Mouse (Mus musculus) liver, postnatal 0 days (tissue): Measurements from ENCODE around the gene Cntn2. TPM values are rescaled to one million over a fixed set of nuclear protein-coding genes. Genes with fewer than 3 reads are reported as not detected.
A peak's percentile ranks its signal among the peaks of the same experiment; 100 is the strongest.

Source experiments
- ATAC-seq: fragments of 200-750 bp; cut with Nextera tagmentation; 2 replicates; pipeline ENCODE4 v1.8.0; 2017; ENCODE audit warnings: mild to moderate bottlenecking, moderate library complexity
- DNase-seq: peaks from one replicate; pipeline ENCODE4 v3.0.0-alpha.2; 2016
- H3K27ac ChIP-seq: fragments of 300-500 bp; sonication (generic); 2 replicates; pipeline ENCODE4 v1.5.1; 2014; ENCODE audit warnings: antibody characterized with exemption, moderate library complexity, mild to moderate bottlenecking, low read depth
- H3K27me3 ChIP-seq: fragments of 300-500 bp; sonication (generic); 2 replicates; pipeline ENCODE4 v1.6.1; 2014; ENCODE audit warnings: low read length, control low read depth, mixed read lengths; ENCODE audit not compliant: insufficient read depth
- H3K36me3 ChIP-seq: fragments of 300-500 bp; sonication (generic); replicated peaks from 2 replicates; pipeline ENCODE4 v1.6.1; 2014; ENCODE audit warnings: mild to moderate bottlenecking, control low read depth, low read length, moderate library complexity, mixed read lengths; ENCODE audit not compliant: insufficient read depth
- H3K4me1 ChIP-seq: fragments of 300-500 bp; sonication (generic); 2 replicates; pipeline ENCODE4 v1.6.1; 2014; ENCODE audit warnings: antibody characterized with exemption, mild to moderate bottlenecking, control low read depth; ENCODE audit not compliant: insufficient read depth
- H3K4me2 ChIP-seq: fragments of 300-500 bp; sonication (generic); 2 replicates; pipeline ENCODE4 v1.6.1; 2014; ENCODE audit warnings: low read depth, mild to moderate bottlenecking, low read length, moderate library complexity, mixed read lengths
- H3K4me3 ChIP-seq: fragments of 300-500 bp; sonication (generic); 2 replicates; pipeline ENCODE4 v1.5.1; 2014; ENCODE audit warnings: low read depth, low read length
- H3K9ac ChIP-seq: fragments of 300-500 bp; sonication (generic); replicated peaks from 2 replicates; pipeline ENCODE4 v1.6.1; 2014; ENCODE audit warnings: mild to moderate bottlenecking, moderate library complexity
- H3K9me3 ChIP-seq: fragments of 300-500 bp; sonication (generic); 2 replicates; pipeline ENCODE4 v1.6.1; 2016; ENCODE audit warnings: mild to moderate bottlenecking, control low read depth, low read length, mixed read lengths
- CTCF ChIP-seq: sonication (generic); IDR thresholded peaks from 2 replicates; pipeline ENCODE4 v1.5.1; 2016; ENCODE audit warnings: antibody characterized with exemption, low read depth
- EP300 ChIP-seq: IDR thresholded peaks from 2 replicates; pipeline ENCODE4 v1.6.1; 2016; ENCODE audit warnings: antibody characterized with exemption, low read depth, mild to moderate bottlenecking
- WGBS: fragments of 180-500 bp; shearing (Covaris S2); extraction: QIAGEN DNeasy Blood & Tissue Kit; methylation state at CpG from one replicate; pipeline ENCODE4 v1.1.7; 2014; ENCODE audit not compliant: insufficient replicate concordance; 5-methylcytosine and 5-hydroxymethylcytosine counted together
- polyA plus RNA-seq: library from polyadenylated mRNA; unstranded; fragments of >200 nt; fragmentation: Nextera tagmentation; extraction: Ambion mirVana; gene quantifications from 2 replicates; pipeline ENCODE4 v1.2.1, GENCODE M21; 2015

Cntn2 gene
- polyA plus RNA-seq, 1 experiment from 2014 or later, result 0.20 TPM

DNA sequence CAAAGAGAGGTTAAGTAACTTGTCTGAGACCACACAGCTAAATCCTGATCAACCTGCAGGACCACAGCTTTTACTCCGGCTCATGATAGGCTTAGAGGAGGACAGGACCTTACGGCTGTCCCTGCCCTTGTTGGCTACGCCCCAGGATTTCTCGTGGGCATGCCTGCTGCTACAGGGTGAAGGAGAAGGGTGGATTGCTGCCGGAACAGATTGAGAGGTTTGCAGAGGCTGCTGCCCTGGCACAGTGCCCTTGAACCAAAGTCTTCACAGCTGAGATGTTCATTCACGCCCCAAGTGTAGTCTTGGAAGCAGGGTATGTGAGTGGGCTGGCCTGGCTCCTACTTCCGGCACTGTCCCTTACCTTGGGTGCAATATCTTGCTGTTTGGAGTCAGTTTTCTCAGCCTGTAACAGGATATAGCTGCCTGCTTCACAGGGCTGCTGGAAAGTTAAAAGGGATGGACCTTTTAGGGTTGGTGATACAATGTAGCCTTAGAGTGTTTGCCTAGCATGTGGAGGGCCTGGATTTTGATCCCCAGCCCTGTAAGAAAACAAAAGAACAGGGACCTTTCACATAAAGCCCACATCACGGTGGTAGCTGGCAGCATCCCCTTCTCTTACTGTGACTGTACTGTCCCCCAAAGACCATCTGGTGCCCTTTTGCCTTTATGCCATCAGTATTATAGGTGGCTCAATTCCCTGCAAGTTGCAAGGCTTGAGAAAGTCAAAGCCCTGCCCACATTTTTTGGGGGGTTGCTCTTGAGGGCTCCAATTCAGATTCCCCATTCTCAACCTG lies 18.0 kb upstream of the Cntn2 start:
- Histone ChIP-seq H3K27ac (no peak overlapping the region), H3K4me3 (no peak overlapping the region), H3K36me3 (no peaks in the 10 kb centered on the region), H3K9ac (no peak overlapping the region), H3K9me3 (no peaks in the 10 kb centered on the region), H3K4me2 (no peak overlapping the region), H3K27me3 (no peaks in the 10 kb centered on the region), H3K4me1 (0 out of 2 replicates have a peak, but pooled peaks cover 2% of the 10 kb centered on the region)
- DNase-seq (no peak), ATAC-seq (no peak)
- WGBS, result 69% methylated on average over 8 of the region's 8 CpGs
- no peak for TF ChIP-seq EP300
- TF ChIP-seq CTCF, result no peak

- Histone ChIP-seq H3K4me1 (0 out of 2 replicates have a peak, but pooled peaks cover 2% of the 10 kb centered on the region), H3K36me3 (no peaks in the 10 kb centered on the region), H3K27ac (no peak overlapping the region), H3K4me3 (no peak overlapping the region), H3K9ac (no peak overlapping the region), H3K27me3 (no peaks in the 10 kb centered on the region), H3K9me3 (no peaks in the 10 kb centered on the region), H3K4me2 (no peak overlapping the region)
- TF ChIP-seq EP300 (no peak), CTCF (no peak)
- WGBS, result 32% methylated on average over 6 of the region's 6 CpGs
- ATAC-seq (no peak), DNase-seq (no peak)
Observed at GRCm38 (mm10) chr1:132559045-132559444, 16.0 kb upstream of the Cntn2 start.

DNA sequence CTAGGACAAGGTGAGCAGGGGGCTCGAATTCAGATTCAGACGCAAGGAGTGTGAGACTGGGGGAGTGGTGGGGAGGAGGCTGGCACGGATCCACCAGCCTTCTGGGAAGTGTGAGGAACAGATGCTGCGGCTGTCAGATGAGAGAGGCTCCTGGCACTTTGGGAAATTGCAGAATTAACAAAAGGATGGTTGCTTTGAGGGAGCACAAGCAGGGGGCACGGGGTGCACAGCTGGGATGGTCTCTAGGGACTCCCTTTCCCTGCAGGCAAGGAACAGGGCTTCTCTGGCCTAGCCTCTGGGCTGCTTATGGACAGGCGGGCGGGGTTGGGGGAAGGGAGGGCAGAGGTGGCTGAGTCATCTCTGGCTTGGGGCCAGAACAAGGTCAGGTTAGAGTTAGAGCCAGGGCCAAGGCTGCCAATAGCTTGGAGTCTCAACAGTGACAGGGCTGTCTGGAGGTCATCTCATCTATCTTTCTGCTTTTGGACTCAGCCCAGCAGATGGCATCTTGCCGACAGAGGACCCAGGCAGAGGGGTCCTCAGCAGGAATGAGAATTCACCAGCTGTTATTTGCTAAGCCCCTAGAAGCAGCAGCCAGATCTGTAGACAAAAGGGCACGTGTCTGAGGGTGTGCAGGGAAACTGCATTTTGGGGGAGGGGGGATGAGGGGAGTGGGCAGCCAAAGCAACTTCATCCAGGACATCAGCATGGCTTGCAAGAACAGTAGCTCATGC lies 15.0 kb upstream of the Cntn2 start:
- H3K36me3 ChIP-seq, result no peaks in the 10 kb centered on the region
- no peaks in the 10 kb centered on the region for H3K27me3 ChIP-seq
- H3K4me2 ChIP-seq, result no peak overlapping the region
- no peak for TF ChIP-seq CTCF
- no peak for TF ChIP-seq EP300
- H3K9me3 ChIP-seq, result no peaks in the 10 kb centered on the region
- H3K9ac ChIP-seq, result no peak overlapping the region
- peak; percentile 78 for DNase-seq
- 24% methylated on average over 9 of the region's 9 CpGs for WGBS
- ATAC-seq, result peak; percentile 97
- H3K4me1 ChIP-seq, result 0 out of 2 replicates have a peak, but pooled peaks cover 2% of the 10 kb centered on the region
- H3K4me3 ChIP-seq, result no peak overlapping the region
- no peak overlapping the region for H3K27ac ChIP-seq

GRCm38 (mm10) chr1:132543789-132544188 lies 733 bp upstream of the Cntn2 start:
- Histone ChIP-seq H3K27me3 (peaks cover 48% of the 10 kb centered on the region), H3K9me3 (no peaks in the 10 kb centered on the region), H3K4me3 (no peak overlapping the region), H3K36me3 (no peaks in the 10 kb centered on the region), H3K4me2 (no peak overlapping the region), H3K27ac (no peak overlapping the region), H3K9ac (no peak overlapping the region), H3K4me1 (no peaks in the 10 kb centered on the region)
- DNase-seq (no peak), ATAC-seq (no peak)
- no peak for TF ChIP-seq CTCF
- 64% methylated on average over 8 of the region's 8 CpGs for WGBS

DNA sequence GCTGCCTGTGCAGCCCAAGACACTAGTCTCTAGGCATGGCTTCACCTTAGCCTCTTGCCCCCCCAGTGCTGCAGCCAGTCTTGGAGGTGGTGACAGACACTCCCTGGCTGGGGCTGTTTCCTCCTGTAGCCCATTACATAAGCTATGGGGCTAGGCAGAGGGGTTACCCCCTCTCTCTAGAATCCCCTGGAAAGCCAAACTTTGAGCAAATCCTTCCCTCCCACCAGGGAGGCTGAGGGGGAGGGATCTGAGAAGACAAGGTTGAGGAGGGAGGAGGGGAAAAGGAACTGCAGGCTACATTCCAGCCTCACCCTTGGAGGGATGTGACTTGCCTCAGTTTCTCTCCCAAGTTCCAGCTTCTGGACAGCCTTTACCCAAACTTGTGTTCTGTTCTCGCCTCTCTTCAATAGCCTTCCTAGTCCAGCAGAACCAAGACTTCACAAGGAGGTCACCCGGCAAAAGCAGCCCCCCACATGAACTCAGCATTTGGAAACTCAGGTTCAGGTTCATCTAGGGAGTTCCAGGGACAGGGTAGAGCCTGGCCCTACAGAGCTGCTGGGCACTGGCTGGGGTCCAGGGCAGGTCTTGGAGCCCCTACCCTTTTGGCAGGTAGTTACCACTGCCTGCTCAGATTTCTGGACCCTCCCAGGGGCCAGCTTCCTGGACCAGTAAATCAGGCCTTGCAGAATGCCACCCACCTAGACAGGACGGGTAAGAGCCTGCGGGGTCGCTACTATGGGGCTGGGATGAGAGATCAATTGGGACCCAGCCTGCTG lies 1.0 kb downstream of the Cntn2 start:
- Histone ChIP-seq H3K9me3 (no peaks in the 10 kb centered on the region), H3K27me3 (peaks cover 53% of the 10 kb centered on the region), H3K9ac (no peak overlapping the region), H3K4me1 (no peaks in the 10 kb centered on the region), H3K27ac (no peak overlapping the region), H3K4me3 (no peak overlapping the region), H3K4me2 (no peak overlapping the region), H3K36me3 (no peaks in the 10 kb centered on the region)
- WGBS, result 13% methylated on average over 5 of the region's 5 CpGs
- TF ChIP-seq CTCF, result no peak
- TF ChIP-seq EP300, result no peak
- ATAC-seq, result no peak
- DNase-seq, result no peak
